Comparison of ENCODE assay signal across 11 mouse cellular contexts in genomic region chr1:72858874-72859273, GRCm38 (mm10). TPM values are rescaled to one million over a fixed set of nuclear protein-coding genes. Genes with fewer than 3 reads are reported as not detected.
A peak's percentile ranks its signal among the peaks of the same experiment; 100 is the strongest.
DNase-seq lines count a peak whose midpoint lies in the region; ATAC-seq and TF ChIP-seq lines count a peak whose summit lies in the region.
"Had no signal": no experiment of that assay in that cellular context is flagged by ENCODE, and none has a peak within 500 bp of the region (broad histone marks: within the 10 kb centered on the region; RNA-seq: fewer than 3 reads in every experiment).

No protein-coding gene starts in this region.

- no peak overlapping the region for H3K4me3 ChIP-seq in forebrain, embryonic 10.5 days
- no peak overlapping the region for H3K4me3 ChIP-seq in hindbrain, embryonic 14.5 days (replicated peaks; ENCODE audit: low read length)
- H3K4me3 ChIP-seq in myocyte, result no peak overlapping the region

- H3K9ac ChIP-seq in hindbrain, embryonic 14.5 days, result no peak overlapping the region
- H3K9ac ChIP-seq: liver, postnatal 0 days had no signal

- WGBS in forebrain, embryonic 10.5 days, result 65% methylated on average over 5 of the region's 5 CpGs
- 6% methylated on average over 5 of the region's 5 CpGs for WGBS in hindbrain, embryonic 14.5 days

- H3K9me3 ChIP-seq in forebrain, embryonic 10.5 days, result no peaks in the 10 kb centered on the region
- H3K9me3 ChIP-seq in hindbrain, embryonic 14.5 days (ENCODE audit: control insufficient read depth, low read length), result no peaks in the 10 kb centered on the region

- DNase-seq in brain, embryonic 14.5 days (ENCODE audit: low read depth), result peak; percentile 83
- no peak for DNase-seq in forebrain, embryonic 10.5 days (ENCODE audit: extremely low spot score, low spot score)
- no peak for DNase-seq in hindbrain, embryonic 14.5 days (ENCODE audit: low spot score)
- no peak for DNase-seq in ovary, postnatal 36 days (ENCODE audit: low spot score)
- no peak for DNase-seq in adrenal gland, postnatal 25 days
- DNase-seq in thymus, postnatal 36 days, result no peak
- DNase-seq: adrenal gland, postnatal 36 days; liver, postnatal 0 days had no signal

- no peaks in the 10 kb centered on the region for H3K79me2 ChIP-seq in myocyte (ENCODE audit: control insufficient read depth, insufficient read depth)

- H3K4me2 ChIP-seq in hindbrain, embryonic 14.5 days (replicated peaks), result no peak overlapping the region
- H3K4me2 ChIP-seq in myocyte (ENCODE audit: low read depth), result no peak overlapping the region

- H3K27me3 ChIP-seq in forebrain, embryonic 10.5 days (ENCODE audit: poor library complexity, severe bottlenecking), result no peaks in the 10 kb centered on the region
- H3K27me3 ChIP-seq in hindbrain, embryonic 14.5 days (ENCODE audit: control insufficient read depth, insufficient read depth, low read length), result no peaks in the 10 kb centered on the region
- H3K27me3 ChIP-seq in myocyte (ENCODE audit: control insufficient read depth, insufficient read depth, insufficient read length), result no peaks in the 10 kb centered on the region

- peak overlapping the region; percentile 61 for H3K27ac ChIP-seq in forebrain, embryonic 10.5 days
- peak overlapping the region; percentile 41 for H3K27ac ChIP-seq in hindbrain, embryonic 14.5 days

- no peak for TF ChIP-seq POLR2A in brain, embryonic 14.5 days (IDR thresholded peaks at IDR 0.05; ENCODE audit: borderline replicate concordance, extremely low read depth, insufficient read depth, insufficient read length, poor library complexity, severe bottlenecking)
- peak; percentile 50 for TF ChIP-seq POLR2A in myocyte (IDR thresholded peaks at IDR 0.05; ENCODE audit: insufficient read length, low read depth)

- peak; percentile 42; the same call in 1 of the 2 replicates for ATAC-seq in hindbrain, embryonic 14.5 days (ENCODE audit: low FRiP score)
- ATAC-seq: liver, postnatal 0 days had no signal

- H3K36me3 ChIP-seq in forebrain, embryonic 10.5 days (replicated peaks), result peaks cover 58% of the 10 kb centered on the region
- H3K36me3 ChIP-seq in hindbrain, embryonic 14.5 days (replicated peaks; ENCODE audit: control insufficient read depth, insufficient read depth), result no peaks in the 10 kb centered on the region
- peaks cover 52% of the 10 kb centered on the region for H3K36me3 ChIP-seq in myocyte (ENCODE audit: control insufficient read depth, insufficient read depth)

- TF ChIP-seq CTCF in brain, embryonic 14.5 days (IDR thresholded peaks at IDR 0.05; ENCODE audit: borderline replicate concordance, extremely low read depth, insufficient read depth, insufficient read length), result no peak

- H3ac ChIP-seq in myocyte (ENCODE audit: control insufficient read depth, insufficient read length), result no peak overlapping the region

- peaks cover 17% of the 10 kb centered on the region for H3K4me1 ChIP-seq in forebrain, embryonic 10.5 days
- peaks cover 8% of the 10 kb centered on the region; the same call in 1 of the 2 replicates for H3K4me1 ChIP-seq in hindbrain, embryonic 14.5 days (replicated peaks; ENCODE audit: control insufficient read depth, insufficient read depth, low read length)

TF ChIP-seq in myocyte, 11 proteins besides CTCF, POLR2A, EP300 and RAD21:
- no peak for TF ChIP-seq MYOG (IDR thresholded peaks at IDR 0.05; ENCODE audit: control insufficient read depth in 1 of 3, insufficient read depth in 1 of 3, insufficient read length in 2 of 3, low read depth in 2 of 3)
- peak; percentile 85 for TF ChIP-seq POLR2AphosphoS2 (IDR thresholded peaks at IDR 0.05; ENCODE audit: insufficient read length, low read depth)

RNA-seq across cellular contexts. Expression of gene Igfbp5, which starts 15.8 kb away (rescaled TPM):
- polyA plus RNA-seq in brain, embryonic 14.5 days (2012; rRNA removed), result 31.0 and 73.8 TPM in 2 replicates
- polyA plus RNA-seq in forebrain, embryonic 10.5 days (2016; fragmentation: Nextera tagmentation; extraction: Ambion mirVana), result 45.9 and 51.3 TPM in 2 replicates
- 47.5 and 54.4 TPM in 2 replicates for polyA plus RNA-seq in hindbrain, embryonic 14.5 days (2014; fragmentation: Nextera tagmentation; extraction: Ambion mirVana)
- 691 TPM for polyA plus RNA-seq in myocyte (2012; fragmentation: generic; extraction: Trizol)
- total RNA-seq in adrenal gland, postnatal 25 days (2021), result 49.9 and 57.5 TPM in 2 replicates

RNA-seq across cellular contexts. Expression of gene Igfbp2, which starts 34.6 kb away (rescaled TPM):
- polyA plus RNA-seq in brain, embryonic 14.5 days (2012; rRNA removed), result 328 and 384 TPM in 2 replicates
- 742 and 777 TPM in 2 replicates for polyA plus RNA-seq in forebrain, embryonic 10.5 days (2016; fragmentation: Nextera tagmentation; extraction: Ambion mirVana)
- polyA plus RNA-seq in hindbrain, embryonic 14.5 days (2014; fragmentation: Nextera tagmentation; extraction: Ambion mirVana), result 443 and 473 TPM in 2 replicates
- polyA plus RNA-seq in myocyte (2012; fragmentation: generic; extraction: Trizol), result 83.7 TPM
- 2.6 and 5.9 TPM in 2 replicates for total RNA-seq in adrenal gland, postnatal 25 days (2021)
- total RNA-seq: heart, postnatal 25 days; megakaryocyte, adult 5-6 weeks had no signal
